8 mouse cellular contexts compared by ENCODE assay signal in genomic region chr11:101984054-101985025, GRCm38 (mm10). TPM values are rescaled to one million over a fixed set of nuclear protein-coding genes. Genes with fewer than 3 reads are reported as not detected.
DNase-seq lines count a peak whose midpoint lies in the region; ATAC-seq and TF ChIP-seq lines count a peak whose summit lies in the region.

TSS of gene Cfap97d1 (plus strand) at chr11:101984279.

- H3K9ac ChIP-seq in embryonic facial prominence, embryonic 12.5 days = peak within 1 kb of the TSS; percentile 32
- H3K9ac ChIP-seq in limb, embryonic 11.5 days (ENCODE audit: low read length) = peak within 1 kb of the TSS; percentile 60
- H3K9ac ChIP-seq in midbrain, embryonic 13.5 days (replicated peaks) = peak within 1 kb of the TSS; percentile 73

- 1% methylated on average over 63 of the region's 71 CpGs for WGBS in embryonic facial prominence, embryonic 12.5 days
- under 1% methylated on average over 71 of the region's 71 CpGs for WGBS in kidney, adult 2 months
- WGBS in limb, embryonic 11.5 days = 1% methylated on average over 68 of the region's 71 CpGs
- 1% methylated on average over 64 of the region's 71 CpGs for WGBS in midbrain, embryonic 13.5 days
- under 1% methylated on average over 71 of the region's 71 CpGs for WGBS in small intestine, adult 2 months

- peak within 1 kb of the TSS; percentile 12; the same call in 1 of the 2 replicates for H3K27ac ChIP-seq in embryonic facial prominence, embryonic 12.5 days
- H3K27ac ChIP-seq in kidney, adult 2 months (ENCODE audit: insufficient read depth, low read depth, low read length) = peak within 1 kb of the TSS; percentile 94
- no peak within 1 kb of the TSS for H3K27ac ChIP-seq in limb, embryonic 11.5 days (replicated peaks; ENCODE audit: low read depth, low read length)
- H3K27ac ChIP-seq in midbrain, embryonic 13.5 days = peak within 1 kb of the TSS; percentile 35; the same call in 1 of the 2 replicates
- peak within 1 kb of the TSS; percentile 61 for H3K27ac ChIP-seq in small intestine, adult 2 months (ENCODE audit: insufficient read depth, low read depth, low read length)

- no peak for ATAC-seq in CD4-positive, CD25-positive, alpha-beta regulatory T cell, adult 4 months
- peak; percentile 42 for ATAC-seq in embryonic facial prominence, embryonic 12.5 days (ENCODE audit: insufficient number of reproducible peaks, insufficient read depth, low FRiP score, low TSS enrichment)
- peak; percentile 74 for ATAC-seq in limb, embryonic 11.5 days (ENCODE audit: insufficient number of reproducible peaks, low FRiP score, low TSS enrichment, low read depth)
- peak; percentile 78 for ATAC-seq in midbrain, embryonic 13.5 days

- no peaks in the 10 kb centered on the region for H3K9me3 ChIP-seq in embryonic facial prominence, embryonic 12.5 days
- no peaks in the 10 kb centered on the region for H3K9me3 ChIP-seq in limb, embryonic 11.5 days (ENCODE audit: control insufficient read depth, low read length)
- no peaks in the 10 kb centered on the region for H3K9me3 ChIP-seq in midbrain, embryonic 13.5 days

- H3K36me3 ChIP-seq in embryonic facial prominence, embryonic 12.5 days = no peaks in the 10 kb centered on the region
- H3K36me3 ChIP-seq in kidney, adult 2 months (ENCODE audit: control insufficient read depth, insufficient read depth, low read length) = no peaks in the 10 kb centered on the region; the same call in 1 of the 2 replicates
- no peaks in the 10 kb centered on the region for H3K36me3 ChIP-seq in limb, embryonic 11.5 days (ENCODE audit: control insufficient read depth, insufficient read depth, low read length)
- H3K36me3 ChIP-seq in midbrain, embryonic 13.5 days = no peaks in the 10 kb centered on the region
- no peaks in the 10 kb centered on the region; the same call in 1 of the 2 replicates for H3K36me3 ChIP-seq in small intestine, adult 2 months (ENCODE audit: control insufficient read depth, insufficient read depth, low read length)

- peak; percentile 78 for DNase-seq in CD4-positive, CD25-positive, alpha-beta regulatory T cell, adult 2 months (ENCODE audit: low read depth, low spot score)
- peak; percentile 98 to 99 for DNase-seq in heart, adult 18-20 months
- peak; percentile 99 for DNase-seq in kidney, adult 2 months
- DNase-seq in limb, embryonic 11.5 days (ENCODE audit: low spot score) = peak; percentile 93

- peak; percentile 11 for TF ChIP-seq POLR2A in kidney, adult 2 months (IDR thresholded peaks at IDR 0.05; ENCODE audit: low read depth, low read length)
- no peak for TF ChIP-seq POLR2A in small intestine, adult 2 months (IDR thresholded peaks at IDR 0.05; ENCODE audit: low read depth, low read length)

- H3K4me1 ChIP-seq in embryonic facial prominence, embryonic 12.5 days = peaks cover 14% of the 10 kb centered on the region
- peaks cover 4% of the 10 kb centered on the region; the same call in 1 of the 2 replicates for H3K4me1 ChIP-seq in kidney, adult 2 months (ENCODE audit: control insufficient read depth, insufficient read depth, low read length)
- H3K4me1 ChIP-seq in limb, embryonic 11.5 days (ENCODE audit: control insufficient read depth, insufficient read depth, low read length) = peaks cover 12% of the 10 kb centered on the region
- peaks cover 13% of the 10 kb centered on the region for H3K4me1 ChIP-seq in midbrain, embryonic 13.5 days (replicated peaks)
- H3K4me1 ChIP-seq in small intestine, adult 2 months (ENCODE audit: control insufficient read depth, insufficient read depth, insufficient read length, low read length) = peaks cover 15% of the 10 kb centered on the region

- peak within 1 kb of the TSS; percentile 94 for H3K4me2 ChIP-seq in embryonic facial prominence, embryonic 12.5 days (replicated peaks)
- peak within 1 kb of the TSS; percentile 100 for H3K4me2 ChIP-seq in limb, embryonic 11.5 days (ENCODE audit: low read depth, severe bottlenecking)
- peak within 1 kb of the TSS; percentile 98 for H3K4me2 ChIP-seq in midbrain, embryonic 13.5 days (replicated peaks)

- H3K4me3 ChIP-seq in embryonic facial prominence, embryonic 12.5 days = peak within 1 kb of the TSS; percentile 50
- peak within 1 kb of the TSS; percentile 72 for H3K4me3 ChIP-seq in kidney, adult 2 months (ENCODE audit: insufficient read depth, low read depth, low read length)
- peak within 1 kb of the TSS; percentile 53 for H3K4me3 ChIP-seq in limb, embryonic 11.5 days (ENCODE audit: low read depth, low read length)
- peak within 1 kb of the TSS; percentile 60 for H3K4me3 ChIP-seq in midbrain, embryonic 13.5 days (replicated peaks)
- H3K4me3 ChIP-seq in small intestine, adult 2 months (ENCODE audit: low read depth, low read length) = peak within 1 kb of the TSS; percentile 73

- 0 out of 2 replicates have a peak, but pooled peaks cover 9% of the 10 kb centered on the region for H3K27me3 ChIP-seq in embryonic facial prominence, embryonic 12.5 days
- no peaks in the 10 kb centered on the region for H3K27me3 ChIP-seq in kidney, adult 2 months (replicated peaks; ENCODE audit: control insufficient read depth, insufficient read depth, low read length)
- no peaks in the 10 kb centered on the region for H3K27me3 ChIP-seq in limb, embryonic 11.5 days (ENCODE audit: control insufficient read depth, insufficient read depth, low read length)
- peaks cover 18% of the 10 kb centered on the region for H3K27me3 ChIP-seq in midbrain, embryonic 13.5 days
- no peaks in the 10 kb centered on the region for H3K27me3 ChIP-seq in small intestine, adult 2 months (ENCODE audit: control insufficient read depth, insufficient read depth, low read length)

- no peak for TF ChIP-seq CTCF in kidney, adult 2 months (conservative IDR thresholded peaks at IDR 0.05; ENCODE audit: insufficient read depth, insufficient read length, low read depth, low read length)
- TF ChIP-seq CTCF in small intestine, adult 2 months (IDR thresholded peaks at IDR 0.05; ENCODE audit: extremely low read depth, insufficient read length, insufficient replicate concordance, low read depth, low read length) = no peak

RNA-seq across cellular contexts. Expression of gene Cfap97d1, which starts in this region (rescaled TPM):
- not detected for polyA plus RNA-seq in CD4-positive, CD25-positive, alpha-beta regulatory T cell, adult 4 months (2017; shearing (Covaris generic))
- polyA plus RNA-seq in embryonic facial prominence, embryonic 12.5 days (2016; fragmentation: Nextera tagmentation; extraction: Ambion mirVana) = not detected in 2 replicates
- total RNA-seq in heart, adult 18-20 months (2021) = not detected
- not detected in 2 replicates for polyA plus RNA-seq in kidney, adult 2 months (2012; rRNA removed)
- not detected in 2 replicates for polyA plus RNA-seq in limb, embryonic 11.5 days (2014; fragmentation: Nextera tagmentation; extraction: Ambion mirVana)
- not detected in 2 replicates for polyA plus RNA-seq in midbrain, embryonic 13.5 days (2015; fragmentation: Nextera tagmentation; extraction: Ambion mirVana)
- polyA plus RNA-seq in small intestine, adult 2 months (2012; rRNA removed) = not detected in 2 replicates

Comparison
In these comparisons a context has a peak if more than half of its experiments do, and no peak if none do; other contexts are left out.
1. Peak in ATAC-seq, H3K4me3 ChIP-seq, H3K27ac ChIP-seq, H3K9ac ChIP-seq and H3K4me2 ChIP-seq in embryonic facial prominence, embryonic 12.5 days; RNA of the gene not detected or under 1 TPM.
2. Peak in DNase-seq in heart, adult 18-20 months; RNA of the gene not detected or under 1 TPM.
3. Peak in DNase-seq, H3K4me3 ChIP-seq and H3K27ac ChIP-seq in kidney, adult 2 months; RNA of the gene not detected or under 1 TPM.
4. Peak in DNase-seq, ATAC-seq, H3K4me3 ChIP-seq, H3K9ac ChIP-seq and H3K4me2 ChIP-seq in limb, embryonic 11.5 days; RNA of the gene not detected or under 1 TPM.
5. Peak in ATAC-seq, H3K4me3 ChIP-seq, H3K27ac ChIP-seq, H3K9ac ChIP-seq and H3K4me2 ChIP-seq in midbrain, embryonic 13.5 days; RNA of the gene not detected or under 1 TPM.